Mouse (Mus musculus) neural tube, postnatal 0 days (tissue): ENCODE measurements around the gene Krtap16-3. TPM values are rescaled to one million over a fixed set of nuclear protein-coding genes. Genes with fewer than 3 reads are reported as not detected.

Experiments
- polyA plus RNA-seq: library from polyadenylated mRNA; unstranded; fragments of >200 nt; fragmentation: Nextera tagmentation; extraction: Ambion mirVana; gene quantifications from 2 replicates; pipeline ENCODE4 v1.2.1, GENCODE M21; 2015

Gene Krtap16-3
- not detected in 2 replicates for polyA plus RNA-seq

DNA sequence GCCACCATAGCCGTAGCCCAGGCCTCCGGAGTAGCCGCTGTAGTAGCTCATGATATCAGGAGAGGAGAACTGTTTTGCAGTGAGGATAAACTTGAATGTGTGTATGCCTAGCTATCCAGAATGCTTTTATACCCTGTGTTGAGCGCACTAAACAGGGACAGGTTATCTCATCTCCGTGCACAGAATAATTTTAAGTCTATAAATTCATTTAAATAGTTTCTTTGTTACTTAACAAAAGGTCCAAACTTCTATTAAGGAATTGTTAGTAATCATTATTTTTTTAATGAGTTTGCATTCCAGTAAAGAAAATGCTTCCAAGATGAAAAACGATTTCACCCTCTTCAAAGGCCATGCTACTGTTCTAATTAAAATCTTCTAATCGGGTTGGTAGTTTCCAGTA is at the start of gene Krtap16-3:
Gene Krtap16-3 (minus strand): TSS at position 101 of the 400 bp plus-strand sequence.

GRCm38 (mm10) chr16:89010659-89011058 is 48.0 kb upstream of the Krtap16-3 start, which contains the start of gene Krtap22-2:
Krtap22-2 (minus strand) TSS chr16:89010759.

DNA sequence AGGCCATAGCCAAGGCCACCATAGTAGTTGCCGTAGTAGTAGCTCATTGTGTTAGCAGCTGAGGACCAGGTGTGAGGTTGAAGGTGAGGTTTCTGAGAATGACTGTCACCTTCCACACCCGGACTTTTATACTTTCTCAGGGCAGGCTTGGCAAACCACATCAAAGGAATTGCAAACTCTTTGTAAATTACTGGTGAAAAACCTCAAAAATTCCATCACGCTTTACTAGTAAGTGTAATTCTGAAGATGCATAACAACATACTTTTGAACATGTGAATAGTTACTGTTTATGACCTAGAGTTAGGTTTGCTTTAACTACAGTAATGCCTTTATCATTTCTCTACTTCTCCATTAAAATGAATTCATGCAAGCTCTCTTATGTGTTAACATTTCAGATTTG is 30.5 kb downstream of the Krtap16-3 start, which contains the start of gene Krtap19-9b:
Gene Krtap19-9b (minus strand): TSS at position 101 of the 400 bp plus-strand sequence.

Other genes with a start within 250 kb of the Krtap16-3 start
- not detected in 2 replicates for gene Krtap13-1, start 234.0 kb downstream of the Krtap16-3 start, polyA plus RNA-seq
- gene Krtap13, start 211.2 kb downstream of the Krtap16-3 start, polyA plus RNA-seq = not detected in 2 replicates
- gene 2310034C09Rik, start 204.0 kb downstream of the Krtap16-3 start, polyA plus RNA-seq = not detected in 2 replicates
- not detected in 2 replicates for gene 2310057N15Rik, start 188.7 kb downstream of the Krtap16-3 start, polyA plus RNA-seq
- not detected in 2 replicates for gene Gm5965, start 185.0 kb downstream of the Krtap16-3 start, polyA plus RNA-seq
- not detected in 2 replicates for gene Gm20741, start 150.7 kb downstream of the Krtap16-3 start, polyA plus RNA-seq
- gene Krtap15, start 142.7 kb downstream of the Krtap16-3 start, polyA plus RNA-seq = not detected in 2 replicates
- not detected in 2 replicates for gene Krtap14, start 136.7 kb downstream of the Krtap16-3 start, polyA plus RNA-seq
- gene Krtap19-1, start 93.5 kb downstream of the Krtap16-3 start, polyA plus RNA-seq = not detected in 2 replicates
- not detected in 2 replicates for gene Krtap19-2, start 88.6 kb downstream of the Krtap16-3 start, polyA plus RNA-seq
- not detected in 2 replicates for gene Krtap19-3, start 84.8 kb downstream of the Krtap16-3 start, polyA plus RNA-seq
- gene Krtap19-4, start 77.8 kb downstream of the Krtap16-3 start, polyA plus RNA-seq = not detected in 2 replicates
- gene Krtap19-5, start 66.4 kb downstream of the Krtap16-3 start, polyA plus RNA-seq = not detected in 2 replicates
- gene Krtap19-9b, start 30.6 kb downstream of the Krtap16-3 start, polyA plus RNA-seq = not detected in 2 replicates
- not detected in 2 replicates for gene Krtap22-2, start 47.9 kb upstream of the Krtap16-3 start, polyA plus RNA-seq
- gene Gm10229, start 52.4 kb upstream of the Krtap16-3 start, polyA plus RNA-seq = not detected in 2 replicates
- gene Krtap6-1, start 68.8 kb upstream of the Krtap16-3 start, polyA plus RNA-seq = not detected in 2 replicates
- gene Gm10228, start 78.6 kb upstream of the Krtap16-3 start, polyA plus RNA-seq = not detected in 2 replicates
- not detected in 2 replicates for gene Krtap6-5, start 85.0 kb upstream of the Krtap16-3 start, polyA plus RNA-seq
- not detected in 2 replicates for gene 1110025L11Rik, start 101.1 kb upstream of the Krtap16-3 start, polyA plus RNA-seq
- not detected in 2 replicates for gene Krtap6-3, start 121.1 kb upstream of the Krtap16-3 start, polyA plus RNA-seq
- not detected in 2 replicates for gene Gm6358, start 178.0 kb upstream of the Krtap16-3 start, polyA plus RNA-seq
- not detected in 2 replicates for gene Gm10061, start 188.2 kb upstream of the Krtap16-3 start, polyA plus RNA-seq
- gene Gm9789, start 195.1 kb upstream of the Krtap16-3 start, polyA plus RNA-seq = not detected in 2 replicates
- not detected in 2 replicates for gene Gm7735, start 206.6 kb upstream of the Krtap16-3 start, polyA plus RNA-seq
- gene 1110057P08Rik, start 211.9 kb upstream of the Krtap16-3 start, polyA plus RNA-seq = not detected in 2 replicates
- gene Krtap20-2, start 243.0 kb upstream of the Krtap16-3 start, polyA plus RNA-seq = not detected in 2 replicates